8 mouse cellular contexts compared by ENCODE assay signal in the genomic region with DNA sequence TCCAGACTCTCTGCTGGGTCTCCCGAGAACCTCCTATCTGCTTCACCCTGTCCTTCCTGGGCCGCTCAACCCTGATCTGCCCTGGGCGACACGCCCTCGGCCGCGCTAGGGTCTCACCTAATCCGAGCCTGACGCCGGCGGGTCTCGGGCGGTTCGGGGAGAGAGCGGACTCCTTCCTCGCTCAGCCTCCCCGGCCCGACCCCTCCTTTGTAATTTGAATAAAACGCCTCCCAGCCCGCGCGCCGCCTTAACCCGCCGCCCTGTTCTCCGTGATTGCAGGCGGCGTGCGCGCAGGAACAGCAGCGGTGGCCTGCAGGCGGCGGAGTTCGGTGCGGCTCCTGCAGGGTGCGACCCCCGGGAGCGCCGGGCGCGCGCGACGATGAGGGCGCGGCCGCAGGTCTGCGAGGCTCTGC. TPM values are rescaled to one million over a fixed set of nuclear protein-coding genes. Genes with fewer than 3 reads are reported as not detected.
DNase-seq lines count a peak whose midpoint lies in the region; ATAC-seq and TF ChIP-seq lines count a peak whose summit lies in the region.

No protein-coding gene starts in this region.

- no peak for TF ChIP-seq CTCF in G1E (IDR thresholded peaks at IDR 0.05; ENCODE audit: low read depth, low read length)
- TF ChIP-seq CTCF in embryonic fibroblast, embryonic 13.5 days (IDR thresholded peaks at IDR 0.05; ENCODE audit: borderline replicate concordance, insufficient read depth, low read length): peak; percentile 33; the same call in 1 of the 2 replicates

- H3K4me3 ChIP-seq in G1E (ENCODE audit: low read depth, low read length): no peak overlapping the region
- peak overlapping the region; percentile 44 for H3K4me3 ChIP-seq in embryonic fibroblast, embryonic 13.5 days (ENCODE audit: insufficient read depth, low read length)
- peak overlapping the region; percentile 42 for H3K4me3 ChIP-seq in hindbrain, embryonic 14.5 days (replicated peaks; ENCODE audit: low read length)
- peak overlapping the region; percentile 44 for H3K4me3 ChIP-seq in liver, embryonic 13.5 days (replicated peaks)
- H3K4me3 ChIP-seq in neural tube, embryonic 13.5 days: peak overlapping the region; percentile 50

- ATAC-seq in G1E (ENCODE audit: extremely low read depth, insufficient number of reproducible peaks, low FRiP score, poor library complexity, severe bottlenecking): no peak
- peak; percentile 31; the same call in 1 of the 2 replicates for ATAC-seq in hindbrain, embryonic 14.5 days (ENCODE audit: low FRiP score)
- ATAC-seq in liver, embryonic 13.5 days (ENCODE audit: low read depth): peak; percentile 3; the same call in 1 of the 2 replicates
- peak; percentile 33 for ATAC-seq in neural tube, embryonic 13.5 days (ENCODE audit: low read depth)

- H3K4me1 ChIP-seq in G1E (ENCODE audit: insufficient read depth, low read depth, low read length): no peaks in the 10 kb centered on the region
- no peaks in the 10 kb centered on the region for H3K4me1 ChIP-seq in embryonic fibroblast, embryonic 13.5 days (ENCODE audit: control insufficient read depth, insufficient read depth, low read length)
- H3K4me1 ChIP-seq in hindbrain, embryonic 14.5 days (replicated peaks; ENCODE audit: control insufficient read depth, insufficient read depth, low read length): peaks cover 27% of the 10 kb centered on the region
- H3K4me1 ChIP-seq in liver, embryonic 13.5 days (replicated peaks): peaks cover 28% of the 10 kb centered on the region
- H3K4me1 ChIP-seq in neural tube, embryonic 13.5 days (replicated peaks): peaks cover 66% of the 10 kb centered on the region

- no peak for TF ChIP-seq POLR2A in embryonic fibroblast, embryonic 13.5 days (IDR thresholded peaks at IDR 0.05; ENCODE audit: low read depth, low read length)

- H3K36me3 ChIP-seq in G1E (replicated peaks): no peaks in the 10 kb centered on the region
- no peaks in the 10 kb centered on the region for H3K36me3 ChIP-seq in hindbrain, embryonic 14.5 days (replicated peaks; ENCODE audit: control insufficient read depth, insufficient read depth)
- H3K36me3 ChIP-seq in liver, embryonic 13.5 days: no peaks in the 10 kb centered on the region
- no peaks in the 10 kb centered on the region for H3K36me3 ChIP-seq in neural tube, embryonic 13.5 days

- peaks cover 63% of the 10 kb centered on the region for H3K27me3 ChIP-seq in G1E (ENCODE audit: insufficient read depth, low read length)
- H3K27me3 ChIP-seq in hindbrain, embryonic 14.5 days (ENCODE audit: control insufficient read depth, insufficient read depth, low read length): peaks cover 75% of the 10 kb centered on the region
- peaks cover 100% of the 10 kb centered on the region for H3K27me3 ChIP-seq in liver, embryonic 13.5 days
- H3K27me3 ChIP-seq in neural tube, embryonic 13.5 days: peaks cover 90% of the 10 kb centered on the region

- H3K4me2 ChIP-seq in hindbrain, embryonic 14.5 days (replicated peaks): peak overlapping the region; percentile 87
- peak overlapping the region; percentile 62 for H3K4me2 ChIP-seq in liver, embryonic 13.5 days
- H3K4me2 ChIP-seq in neural tube, embryonic 13.5 days: peak overlapping the region; percentile 93

- H3K27ac ChIP-seq in embryonic fibroblast, embryonic 13.5 days (ENCODE audit: insufficient read depth, low read length): no peak overlapping the region
- no peak overlapping the region for H3K27ac ChIP-seq in hindbrain, embryonic 14.5 days
- no peak overlapping the region for H3K27ac ChIP-seq in liver, embryonic 13.5 days
- no peak overlapping the region for H3K27ac ChIP-seq in neural tube, embryonic 13.5 days (replicated peaks)

- H3K9me3 ChIP-seq in G1E (replicated peaks): no peaks in the 10 kb centered on the region
- H3K9me3 ChIP-seq in hindbrain, embryonic 14.5 days (ENCODE audit: control insufficient read depth, low read length): no peaks in the 10 kb centered on the region
- H3K9me3 ChIP-seq in liver, embryonic 13.5 days (replicated peaks): no peaks in the 10 kb centered on the region
- no peaks in the 10 kb centered on the region for H3K9me3 ChIP-seq in neural tube, embryonic 13.5 days

- peak; percentile 50 for DNase-seq in gastrocnemius, adult 18-20 months (ENCODE audit: low spot score)
- no peak for DNase-seq in gastrocnemius, postnatal 25 days
- peak; percentile 16 for DNase-seq in G1E (ENCODE audit: low spot score)
- DNase-seq in hindbrain, embryonic 14.5 days (ENCODE audit: low spot score): peak; percentile 39
- DNase-seq in liver, embryonic 13.5 days: no peak
- no peak for DNase-seq in frontal cortex, adult 2 months (ENCODE audit: extremely low spot score in 1 of 2, low spot score in 1 of 2)

- peak overlapping the region; percentile 55 for H3K9ac ChIP-seq in hindbrain, embryonic 14.5 days
- peak overlapping the region; percentile 4; the same call in 1 of the 2 replicates for H3K9ac ChIP-seq in liver, embryonic 13.5 days
- H3K9ac ChIP-seq in neural tube, embryonic 13.5 days: peak overlapping the region; percentile 70

- 1% methylated on average over 48 of the region's 48 CpGs for WGBS in hindbrain, embryonic 14.5 days
- WGBS in liver, embryonic 13.5 days (ENCODE audit: insufficient replicate concordance): under 1% methylated on average over 48 of the region's 48 CpGs
- WGBS in neural tube, embryonic 13.5 days: under 1% methylated on average over 48 of the region's 48 CpGs

RNA-seq across cellular contexts. Expression of gene Wnt11, which starts 3.8 kb away (rescaled TPM):
- 1 to 10 TPM; 6.5 to 6.8 TPM for total RNA-seq in gastrocnemius, adult 18-20 months (2021)
- 1 to 10 TPM; 5.7 to 6.6 TPM for total RNA-seq in gastrocnemius, postnatal 25 days (2021)
- total RNA-seq in G1E (2014; fragmentation: Nextera tagmentation) (not detected in 2 replicates), G1E (2017) (not detected in 2 replicates)
- not detected in 2 replicates for polyA plus RNA-seq in G1E (2012)
- polyA plus RNA-seq in embryonic fibroblast, embryonic 13.5 days (2011; ENCODE audit: insufficient read length, low read depth, missing spikeins): 3.2 and 4.0 TPM in 2 replicates
- polyA plus RNA-seq in hindbrain, embryonic 14.5 days (2014; fragmentation: Nextera tagmentation; extraction: Ambion mirVana): 2.0 and 2.3 TPM in 2 replicates
- 0.84 and 1.1 TPM in 2 replicates for polyA plus RNA-seq in liver, embryonic 13.5 days (2015; fragmentation: Nextera tagmentation; extraction: Ambion mirVana)
- 2.3 and 5.2 TPM in 2 replicates for polyA plus RNA-seq in neural tube, embryonic 13.5 days (2015; fragmentation: Nextera tagmentation; extraction: Ambion mirVana)
- 0.82 and 0.90 TPM in 2 replicates for polyA plus RNA-seq in frontal cortex, adult 2 months (2012; rRNA removed)

Comparison
In these comparisons a context has a peak if more than half of its experiments do, and no peak if none do; other contexts are left out.
1. DNase-seq: peak in gastrocnemius, adult 18-20 months (single experiment), G1E (single experiment) and hindbrain, embryonic 14.5 days (single experiment); none in gastrocnemius, postnatal 25 days (single experiment), liver, embryonic 13.5 days (single experiment) and frontal cortex, adult 2 months (0 of 2).
2. H3K9ac ChIP-seq: peak in every context shown above with its lines; median percentile 70 in neural tube, embryonic 13.5 days; 55 in hindbrain, embryonic 14.5 days; 4 in liver, embryonic 13.5 days.
3. Peak in every context shown above with its lines, with median percentiles within 50 percentile points of each other: H3K4me2 ChIP-seq.